Mouse (Mus musculus): ENCODE measurements at regions not wholly inside any gene's neighbourhood (a gene's known extent, or its start where the extent isn't known, plus 50 kb on each side); places are given as distances from the start of the nearest gene placed in this dataset.

- DNase-seq (ENCODE audit: extremely low spot score in 1 of 2, low spot score in 1 of 2): no peak
These were observed 129.6 kb downstream of the Trim33 start for GRCm38 (mm10) chr3:103408724-103409123.

GRCm38 (mm10) chr3:103412247-103412646 is 133.2 kb downstream of the Trim33 start:
- DNase-seq (ENCODE audit: extremely low spot score in 1 of 2, low spot score in 1 of 2): no peak

- no peak for DNase-seq (ENCODE audit: extremely low spot score in 1 of 2, low spot score in 1 of 2)
These were observed 136.1 kb downstream of the Trim33 start for GRCm38 (mm10) chr3:103415051-103415695.

- no peak for DNase-seq (ENCODE audit: extremely low spot score in 1 of 2, low spot score in 1 of 2)
These were observed 137.2 kb downstream of the Trim33 start for GRCm38 (mm10) chr3:103416296-103416695.

GRCm38 (mm10) chr3:103417781-103418180 is 138.7 kb downstream of the Trim33 start:
- no peak for DNase-seq (ENCODE audit: extremely low spot score in 1 of 2, low spot score in 1 of 2)

- no peak for DNase-seq (ENCODE audit: extremely low spot score in 1 of 2, low spot score in 1 of 2)
These were observed 140.9 kb downstream of the Trim33 start for GRCm38 (mm10) chr3:103419761-103420620.

- DNase-seq (ENCODE audit: extremely low spot score in 1 of 2, low spot score in 1 of 2): peak in 1 of 2 experiments; percentile 21
These were observed 141.7 kb downstream of the Trim33 start for GRCm38 (mm10) chr3:103420621-103421274.

GRCm38 (mm10) chr3:103421275-103421621 is 142.2 kb downstream of the Trim33 start:
- DNase-seq (ENCODE audit: extremely low spot score in 1 of 2, low spot score in 1 of 2): peak in 1 of 2 experiments; percentile 20

GRCm38 (mm10) chr3:103422806-103423205 is 143.7 kb downstream of the Trim33 start:
- no peak for DNase-seq (ENCODE audit: extremely low spot score in 1 of 2, low spot score in 1 of 2)

GRCm38 (mm10) chr3:103423290-103423689 is 144.2 kb downstream of the Trim33 start:
- no peak for DNase-seq (ENCODE audit: extremely low spot score in 1 of 2, low spot score in 1 of 2)

- DNase-seq (ENCODE audit: extremely low spot score in 1 of 2, low spot score in 1 of 2): no peak
These were observed 146.8 kb downstream of the Trim33 start for GRCm38 (mm10) chr3:103425812-103426430.

- peak in 1 of 2 experiments; percentile 50 for DNase-seq (ENCODE audit: extremely low spot score in 1 of 2, low spot score in 1 of 2)
These were observed 145.7 kb upstream of the Syt6 start for GRCm38 (mm10) chr3:103429227-103429788.

GRCm38 (mm10) chr3:103430131-103430530 is 144.9 kb upstream of the Syt6 start:
- no peak for DNase-seq (ENCODE audit: extremely low spot score in 1 of 2, low spot score in 1 of 2)

GRCm38 (mm10) chr3:103432254-103432653 is 142.8 kb upstream of the Syt6 start:
- DNase-seq (ENCODE audit: extremely low spot score in 1 of 2, low spot score in 1 of 2): no peak

GRCm38 (mm10) chr3:103436902-103437603 is 138.0 kb upstream of the Syt6 start:
- DNase-seq (ENCODE audit: extremely low spot score in 1 of 2, low spot score in 1 of 2): no peak

GRCm38 (mm10) chr3:103438791-103439354 is 136.2 kb upstream of the Syt6 start:
- DNase-seq (ENCODE audit: extremely low spot score in 1 of 2, low spot score in 1 of 2): peak in 1 of 2 experiments; percentile 57

GRCm38 (mm10) chr3:103443247-103443646 is 131.8 kb upstream of the Syt6 start:
- no peak for DNase-seq (ENCODE audit: extremely low spot score in 1 of 2, low spot score in 1 of 2)

- no peak for DNase-seq (ENCODE audit: extremely low spot score in 1 of 2, low spot score in 1 of 2)
These were observed 129.2 kb upstream of the Syt6 start for GRCm38 (mm10) chr3:103445852-103446251.

- no peak for DNase-seq (ENCODE audit: extremely low spot score in 1 of 2, low spot score in 1 of 2)
These were observed 125.2 kb upstream of the Syt6 start for GRCm38 (mm10) chr3:103449851-103450250.

- no peak for DNase-seq (ENCODE audit: extremely low spot score in 1 of 2, low spot score in 1 of 2)
These were observed 123.1 kb upstream of the Syt6 start for GRCm38 (mm10) chr3:103451971-103452370.

All from layer of hippocampus, postnatal 25 days (tissue).